Mouse (Mus musculus) heart, postnatal 0 days (tissue): Measurements from ENCODE around the gene Stim2. TPM values are rescaled to one million over a fixed set of nuclear protein-coding genes. Genes with fewer than 3 reads are reported as not detected.

Experiments
- ATAC-seq: fragments of 200-750 bp; cut with Nextera tagmentation; 2 replicates; pipeline ENCODE4 v1.8.0; 2017; ENCODE audit warnings: low read depth, moderate number of reproducible peaks, moderate library complexity; ENCODE audit not compliant: insufficient read depth
- DNase-seq: peaks from one replicate; pipeline ENCODE4 v3.0.0-alpha.2; 2016; ENCODE audit warnings: low spot score
- H3K27ac ChIP-seq: fragments of 300-500 bp; sonication (generic); 2 replicates; pipeline ENCODE4 v1.5.1; 2014; ENCODE audit warnings: low read depth, mild to moderate bottlenecking
- H3K27me3 ChIP-seq: fragments of 300-500 bp; sonication (generic); 2 replicates; pipeline ENCODE4 v1.6.1; 2014; ENCODE audit warnings: low read length, mixed read lengths; ENCODE audit not compliant: control insufficient read depth, insufficient read depth
- H3K36me3 ChIP-seq: fragments of 300-500 bp; sonication (generic); replicated peaks from 2 replicates; pipeline ENCODE4 v1.6.1; 2014; ENCODE audit warnings: low read length, mixed read lengths; ENCODE audit not compliant: control insufficient read depth, insufficient read depth
- H3K4me1 ChIP-seq: fragments of 300-500 bp; sonication (generic); 2 replicates; pipeline ENCODE4 v1.6.1; 2014; ENCODE audit warnings: antibody characterized with exemption; ENCODE audit not compliant: control insufficient read depth, insufficient read depth
- H3K4me2 ChIP-seq: fragments of 300-500 bp; sonication (generic); 2 replicates; pipeline ENCODE4 v1.6.1; 2014; ENCODE audit warnings: low read depth, mild to moderate bottlenecking, low read length, moderate library complexity
- H3K4me3 ChIP-seq: fragments of 300-500 bp; sonication (generic); 2 replicates; pipeline ENCODE4 v1.5.1; 2014; ENCODE audit warnings: low read depth, low read length
- H3K9ac ChIP-seq: fragments of 300-500 bp; sonication (generic); replicated peaks from 2 replicates; pipeline ENCODE4 v1.6.1; 2014; ENCODE audit warnings: low read depth, low read length, mixed read lengths
- H3K9me3 ChIP-seq: fragments of 300-500 bp; sonication (generic); replicated peaks from 2 replicates; pipeline ENCODE4 v1.6.1; 2016; ENCODE audit warnings: low read length; ENCODE audit not compliant: control insufficient read depth
- CTCF ChIP-seq: IDR thresholded peaks from 2 replicates; pipeline ENCODE4 v1.5.1; 2016; ENCODE audit warnings: antibody characterized with exemption, control low read depth, low read depth
- EP300 ChIP-seq: IDR thresholded peaks from 2 replicates; pipeline ENCODE4 v1.6.1; 2016; ENCODE audit warnings: antibody characterized with exemption, low read depth
- WGBS: fragments of 180-500 bp; shearing (Covaris S2); extraction: QIAGEN DNeasy Blood & Tissue Kit; methylation state at CpG from one replicate; pipeline ENCODE4 v1.1.7; 2014; 5-methylcytosine and 5-hydroxymethylcytosine counted together
- polyA plus RNA-seq: library from polyadenylated mRNA; unstranded; fragments of >200 nt; fragmentation: Nextera tagmentation; extraction: Ambion mirVana; gene quantifications from 2 replicates; pipeline ENCODE4 v1.2.1, GENCODE M21; 2015
- total RNA-seq: library from RNA; depleted of rRNA; stranded (reverse); fragments of >200 nt; gene quantifications from 2 replicates; pipeline ENCODE4 v1.2.3, GENCODE M21; 2014; ENCODE audit warnings: low replicate concordance

Stim2 gene
- total and polyA plus RNA-seq, 2 experiments from 2014 or later, result 7.8 to 17.2 TPM

DNA sequence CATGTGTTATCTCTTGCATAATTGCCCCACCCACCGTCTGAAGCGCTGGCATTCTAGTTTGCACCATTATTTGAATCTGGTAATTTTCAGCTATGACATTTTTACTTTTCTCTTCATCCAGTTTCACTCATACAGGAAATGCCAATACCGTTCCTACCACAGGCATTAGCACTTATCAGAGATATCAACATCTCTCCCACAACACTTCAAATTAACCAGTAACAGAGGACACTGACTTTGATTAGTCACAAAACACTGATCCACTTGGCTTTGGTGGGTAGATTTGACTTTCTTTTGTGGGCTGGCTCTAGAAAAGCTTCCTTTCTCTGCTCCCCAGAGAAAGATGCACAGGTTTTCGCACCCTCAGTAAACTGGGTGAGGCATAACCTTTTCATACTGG, 3.7 kb upstream of the Stim2 start:
- H3K4me1 ChIP-seq, result 0 out of 2 replicates have a peak, but pooled peaks cover under 1% of the 10 kb centered on the region
- no peaks in the 10 kb centered on the region for H3K27me3 ChIP-seq
- H3K4me3 ChIP-seq, result peak overlapping the region; percentile 63; the same call in 1 of the 2 replicates
- TF ChIP-seq CTCF, result no peak
- no peak for TF ChIP-seq EP300
- peak overlapping the region; percentile 94 for H3K4me2 ChIP-seq
- WGBS, result 41% methylated on average over 4 of the region's 4 CpGs
- H3K9ac ChIP-seq, result no peak overlapping the region
- no peaks in the 10 kb centered on the region for H3K36me3 ChIP-seq
- DNase-seq, result no peak
- no peak overlapping the region for H3K27ac ChIP-seq
- ATAC-seq, result no peak
- H3K9me3 ChIP-seq, result no peaks in the 10 kb centered on the region

DNA sequence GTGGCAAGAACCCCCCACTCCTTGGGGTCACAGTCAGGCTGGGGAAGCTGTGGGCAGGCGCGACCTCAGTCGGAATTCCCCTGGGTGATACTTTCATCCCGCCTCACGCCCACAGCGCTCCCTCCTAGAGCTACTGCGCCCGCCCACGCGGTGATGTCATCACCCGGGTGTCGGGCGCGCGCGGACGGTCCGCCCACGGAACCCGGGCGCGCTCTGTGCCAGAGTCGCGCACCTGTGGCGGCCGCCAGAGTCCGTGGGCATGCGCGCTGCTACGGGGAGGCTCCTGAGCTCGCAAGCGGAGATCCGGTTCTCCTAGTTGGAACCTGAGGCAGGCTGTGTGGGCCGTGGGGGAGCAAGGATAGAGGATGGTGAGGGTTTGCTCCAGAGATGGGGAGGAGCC, 3.0 kb upstream of the Stim2 start:
- no peaks in the 10 kb centered on the region for H3K27me3 ChIP-seq
- H3K9me3 ChIP-seq, result no peaks in the 10 kb centered on the region
- H3K36me3 ChIP-seq, result no peaks in the 10 kb centered on the region
- 0 out of 2 replicates have a peak, but pooled peaks have one; percentile 15 for ATAC-seq
- H3K27ac ChIP-seq, result no peak overlapping the region
- peaks cover 8% of the 10 kb centered on the region for H3K4me1 ChIP-seq
- H3K4me3 ChIP-seq, result peak overlapping the region; percentile 63
- no peak for TF ChIP-seq CTCF
- no peak for TF ChIP-seq EP300
- H3K4me2 ChIP-seq, result peak overlapping the region; percentile 94
- peak; percentile 65 for DNase-seq
- under 1% methylated on average over 34 of the region's 34 CpGs for WGBS
- peak overlapping the region; percentile 42 for H3K9ac ChIP-seq

DNA sequence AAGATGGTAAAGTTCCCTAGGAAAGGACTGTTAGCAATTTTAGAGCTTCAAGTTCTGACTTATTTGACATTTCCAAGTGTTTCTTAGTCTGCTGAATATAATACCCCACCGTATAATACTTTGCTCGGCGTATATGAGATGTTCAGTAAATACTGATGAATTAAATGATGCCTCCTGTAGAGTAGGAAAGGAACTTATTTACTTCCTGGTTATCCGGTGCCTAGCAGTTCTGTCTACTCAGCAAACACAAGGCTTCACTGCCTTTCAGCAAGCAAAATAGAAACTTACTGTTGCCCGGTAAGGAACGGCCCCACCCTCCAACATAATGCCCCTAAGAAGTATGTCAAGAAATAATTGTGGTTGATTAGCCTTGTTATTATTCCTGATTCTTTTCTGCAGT, 1.5 kb upstream of the Stim2 start:
- WGBS, result 85% methylated on average over 6 of the region's 6 CpGs
- no peak for ATAC-seq

DNA sequence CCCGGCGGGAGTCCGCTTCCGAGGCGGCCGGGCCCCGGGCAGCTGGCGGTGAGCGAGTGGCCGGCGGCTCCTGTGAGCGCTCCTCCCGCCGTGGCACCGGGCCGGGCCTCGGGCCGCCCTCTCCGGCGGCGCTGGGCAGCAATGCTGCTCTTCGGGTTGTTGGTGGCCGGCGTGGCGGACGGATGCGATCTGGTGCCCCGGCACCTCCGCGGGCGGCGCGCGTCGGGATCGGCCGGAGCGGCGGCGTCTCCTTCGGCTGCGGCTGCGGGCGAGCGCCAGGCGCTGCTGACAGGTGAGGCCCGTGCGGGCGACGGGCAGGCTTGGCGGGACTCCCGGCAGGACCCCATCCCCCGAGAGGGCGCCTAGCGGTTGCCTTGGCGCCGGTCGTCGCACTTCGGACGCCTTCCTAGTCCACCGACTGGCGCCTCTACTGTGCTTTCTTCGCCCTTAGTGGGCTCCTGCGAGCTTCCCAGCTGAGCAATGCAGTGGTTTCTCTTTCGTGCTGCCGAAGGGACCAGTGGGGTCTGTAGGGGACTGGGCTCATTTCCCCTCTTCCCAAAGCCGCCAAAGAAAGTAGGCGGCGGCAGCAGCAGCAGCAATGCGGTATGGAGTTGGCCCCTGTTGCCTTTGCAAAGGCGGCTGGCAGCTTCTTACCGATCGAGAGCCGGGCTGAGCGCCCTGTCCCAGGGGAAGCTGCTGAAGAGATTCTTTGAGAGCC, 603 bp downstream of the Stim2 start:
- Histone ChIP-seq H3K4me1 (peaks cover 8% of the 10 kb centered on the region), H3K9me3 (no peaks in the 10 kb centered on the region), H3K9ac (peak overlapping the region; percentile 92), H3K27me3 (no peaks in the 10 kb centered on the region), H3K36me3 (no peaks in the 10 kb centered on the region), H3K4me2 (peak overlapping the region; percentile 75), H3K27ac (peak overlapping the region; percentile 96), H3K4me3 (peak overlapping the region; percentile 98)
- WGBS, result under 1% methylated on average over 48 of the region's 76 CpGs
- ATAC-seq (peak; percentile 28), DNase-seq (peak; percentile 56)
- no peak for TF ChIP-seq EP300
- no peak for TF ChIP-seq CTCF

More for the DNA sequence above, 1.5 kb upstream of the Stim2 start:
- no peak overlapping the region for H3K4me3 ChIP-seq
- DNase-seq, result no peak
- H3K9ac ChIP-seq, result no peak overlapping the region
- no peaks in the 10 kb centered on the region for H3K36me3 ChIP-seq
- no peak overlapping the region for H3K4me2 ChIP-seq
- no peak for TF ChIP-seq CTCF
- no peaks in the 10 kb centered on the region for H3K9me3 ChIP-seq
- no peak overlapping the region for H3K27ac ChIP-seq
- no peaks in the 10 kb centered on the region for H3K27me3 ChIP-seq
- peaks cover 8% of the 10 kb centered on the region for H3K4me1 ChIP-seq

DNA sequence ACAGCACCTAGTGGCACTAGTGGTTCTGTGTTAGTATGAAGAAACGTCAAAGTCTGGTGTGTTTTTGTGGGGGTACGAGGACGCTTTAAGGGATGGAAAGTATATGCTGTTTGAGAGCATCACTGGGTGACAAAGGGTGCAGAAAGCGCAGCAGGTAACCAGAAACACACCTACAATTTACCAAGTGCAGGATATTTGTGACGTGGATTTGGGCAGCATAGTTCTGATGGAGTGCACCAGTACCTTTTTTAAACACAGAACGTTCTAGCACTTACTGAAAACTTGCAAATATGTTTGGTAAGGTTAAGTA, 1.1 kb downstream of the Stim2 start:
- H3K4me1 ChIP-seq, result peaks cover 8% of the 10 kb centered on the region
- TF ChIP-seq EP300 (no peak), CTCF (no peak)
- no peaks in the 10 kb centered on the region for H3K27me3 ChIP-seq
- H3K27ac ChIP-seq, result peak overlapping the region; percentile 96
- H3K9me3 ChIP-seq, result no peaks in the 10 kb centered on the region
- H3K36me3 ChIP-seq, result no peaks in the 10 kb centered on the region
- WGBS, result under 1% methylated on average over 6 of the region's 6 CpGs
- H3K4me2 ChIP-seq, result peak overlapping the region; percentile 75
- ATAC-seq (no peak), DNase-seq (no peak)
- H3K9ac ChIP-seq, result peak overlapping the region; percentile 92
- H3K4me3 ChIP-seq, result peak overlapping the region; percentile 98

DNA sequence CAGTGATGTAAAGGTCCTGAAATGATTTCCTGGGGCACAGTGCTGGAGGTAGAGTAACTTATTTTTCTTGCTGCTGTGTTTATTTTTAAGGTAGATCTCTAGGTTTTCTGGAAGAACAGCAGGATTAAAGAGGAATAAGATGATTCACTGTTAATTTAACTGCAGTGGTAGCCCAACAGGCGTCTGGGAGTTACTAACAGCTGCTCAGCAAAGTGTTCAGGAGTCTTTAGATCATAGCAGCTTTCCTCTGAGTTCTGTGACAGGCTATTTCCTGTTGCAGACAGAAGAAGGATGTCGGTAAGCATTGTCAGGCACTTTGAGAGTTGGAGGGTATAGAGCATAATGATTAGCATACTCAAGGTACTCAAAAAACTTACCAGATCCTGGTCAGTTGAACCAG, 1.5 kb downstream of the Stim2 start:
- 3% methylated on average over 2 of the region's 2 CpGs for WGBS
- Histone ChIP-seq H3K9me3 (no peaks in the 10 kb centered on the region), H3K27ac (peak overlapping the region; percentile 96), H3K4me2 (peak overlapping the region; percentile 75), H3K27me3 (no peaks in the 10 kb centered on the region), H3K9ac (peak overlapping the region; percentile 92), H3K4me1 (peaks cover 8% of the 10 kb centered on the region), H3K36me3 (no peaks in the 10 kb centered on the region), H3K4me3 (peak overlapping the region; percentile 98)
- DNase-seq, result peak; percentile 43
- no peak for ATAC-seq
- no peak for TF ChIP-seq EP300
- no peak for TF ChIP-seq CTCF
